Mouse (Mus musculus) spleen, adult 2 months (tissue): ENCODE results near the gene Epb41l1.

Experiments used
- CTCF ChIP-seq: fragments of 200-500 bp; IDR thresholded peaks from 2 replicates; pipeline ENCODE4 v1.5.1; 2011; ENCODE audit warnings: mild to moderate bottlenecking, inconsistent platforms; ENCODE audit not compliant: insufficient read depth, insufficient read length, insufficient replicate concordance; ENCODE audit errors: extremely low read depth
- POLR2A ChIP-seq: fragments of 200-500 bp; IDR thresholded peaks from 2 replicates; pipeline ENCODE4 v1.6.1; 2011; ENCODE audit warnings: low read depth, low read length, inconsistent platforms

GRCm38 (mm10) chr2:156474891-156475284 is 54.2 kb downstream of the Epb41l1 start:
- TF ChIP-seq POLR2A (no peak), CTCF (no peak)
